Mouse (Mus musculus) forebrain, embryonic 15.5 days (tissue): ENCODE data around the gene H2-Eb1. TPM values are rescaled to one million over a fixed set of nuclear protein-coding genes. Genes with fewer than 3 reads are reported as not detected.
"Not testable (repeated sequence)": the region's sequence is repeated elsewhere in the genome, so short reads cannot be mapped to it uniquely, and the experiment has no call there.

Source experiments
- ATAC-seq: fragments of 200-750 bp; cut with Nextera tagmentation; replicated peaks from 2 replicates; pipeline ENCODE4 v1.8.0; 2017; ENCODE audit warnings: mild to moderate bottlenecking, moderate TSS enrichment, moderate library complexity
- H3K27ac ChIP-seq: fragments of 300-500 bp; sonication (generic); replicated peaks from 2 replicates; pipeline ENCODE4 v1.5.1; 2015; ENCODE audit warnings: mild to moderate bottlenecking, inconsistent platforms
- H3K27me3 ChIP-seq: fragments of 300-500 bp; sonication (generic); 2 replicates; pipeline ENCODE4 v1.6.1; 2015; ENCODE audit warnings: inconsistent platforms
- H3K36me3 ChIP-seq: fragments of 300-500 bp; sonication (generic); 2 replicates; pipeline ENCODE4 v1.6.1; 2015; ENCODE audit warnings: mild to moderate bottlenecking, inconsistent platforms
- H3K4me1 ChIP-seq: fragments of 300-500 bp; sonication (generic); 2 replicates; pipeline ENCODE4 v1.6.1; 2015; ENCODE audit warnings: inconsistent platforms
- H3K4me2 ChIP-seq: fragments of 300-500 bp; sonication (generic); replicated peaks from 2 replicates; pipeline ENCODE4 v1.6.1; 2015; ENCODE audit warnings: mild to moderate bottlenecking, inconsistent platforms
- H3K4me3 ChIP-seq: fragments of 300-500 bp; sonication (generic); 2 replicates; pipeline ENCODE4 v1.5.1; 2015; ENCODE audit warnings: mild to moderate bottlenecking, inconsistent platforms
- H3K9ac ChIP-seq: fragments of 300-500 bp; sonication (generic); replicated peaks from 2 replicates; pipeline ENCODE4 v1.6.1; 2015; ENCODE audit warnings: mild to moderate bottlenecking, inconsistent platforms
- H3K9me3 ChIP-seq: fragments of 300-500 bp; sonication (generic); 2 replicates; pipeline ENCODE4 v1.6.1; 2016; ENCODE audit warnings: inconsistent platforms
- WGBS: fragments of 180-500 bp; shearing (Covaris S2); methylation state at CpG from one replicate; pipeline ENCODE4 v1.1.7; 2015; ENCODE audit warnings: mixed read lengths; 5-methylcytosine and 5-hydroxymethylcytosine counted together
- polyA plus RNA-seq: library from polyadenylated mRNA; unstranded; fragments of >200 nt; fragmentation: Nextera tagmentation; extraction: Ambion mirVana; gene quantifications from 2 replicates; pipeline ENCODE4 v1.2.1, GENCODE M21; 2015

H2-Eb1 gene
- polyA plus RNA-seq, 1 experiment from 2014 or later: 1.1 TPM

- Histone ChIP-seq H3K4me2 (no peak overlapping the region), H3K4me1 (peaks cover 4% of the 10 kb centered on the region; the same call in 1 of the 2 replicates), H3K9ac (no peak overlapping the region), H3K9me3 (no peaks in the 10 kb centered on the region), H3K4me3 (no peak overlapping the region), H3K27ac (no peak overlapping the region), H3K27me3 (no peaks in the 10 kb centered on the region), H3K36me3 (no peaks in the 10 kb centered on the region)
- no peak for ATAC-seq
- 85% methylated on average over 4 of the region's 4 CpGs for WGBS
Measured at GRCm38 (mm10) chr17:34308161-34308560, 2.5 kb downstream of the H2-Eb1 start.

- Histone ChIP-seq H3K4me1 (peaks cover 4% of the 10 kb centered on the region; the same call in 1 of the 2 replicates), H3K4me2 (peak overlapping the region; percentile 57), H3K27ac (0 out of 2 replicates have a peak overlapping the region, but pooled peaks have one; percentile 35), H3K9me3 (no peaks in the 10 kb centered on the region), H3K27me3 (no peaks in the 10 kb centered on the region), H3K9ac (peak overlapping the region; percentile 67), H3K36me3 (no peaks in the 10 kb centered on the region), H3K4me3 (peak overlapping the region; percentile 77)
- ATAC-seq: no peak
- 28% methylated on average over 10 of the region's 10 CpGs for WGBS
Measured at GRCm38 (mm10) chr17:34309225-34309624, 3.6 kb downstream of the H2-Eb1 start.

- H3K9me3 ChIP-seq: no peaks in the 10 kb centered on the region
- peak; percentile 92 for ATAC-seq
- peak overlapping the region; percentile 57 for H3K4me2 ChIP-seq
- H3K27ac ChIP-seq: peak overlapping the region; percentile 35; the same call in 1 of the 2 replicates
- H3K4me1 ChIP-seq: peaks cover 4% of the 10 kb centered on the region; the same call in 1 of the 2 replicates
- H3K27me3 ChIP-seq: no peaks in the 10 kb centered on the region
- peak overlapping the region; percentile 67 for H3K9ac ChIP-seq
- H3K36me3 ChIP-seq: no peaks in the 10 kb centered on the region
- peak overlapping the region; percentile 77 for H3K4me3 ChIP-seq
- 23% methylated on average over 38 of the region's 38 CpGs for WGBS
Measured at GRCm38 (mm10) chr17:34309683-34310385, 4.2 kb downstream of the H2-Eb1 start.

GRCm38 (mm10) chr17:34310526-34310925 is 4.9 kb downstream of the H2-Eb1 start:
- not testable (repeated sequence) for H3K27me3 ChIP-seq, H3K4me3 ChIP-seq, H3K9ac ChIP-seq, H3K27ac ChIP-seq, ATAC-seq, H3K36me3 ChIP-seq, H3K4me1 ChIP-seq, H3K4me2 ChIP-seq, H3K9me3 ChIP-seq
- WGBS: 91% methylated on average over 3 of the region's 3 CpGs

GRCm38 (mm10) chr17:34312185-34312584 is 6.5 kb downstream of the H2-Eb1 start:
- H3K9me3 ChIP-seq: no peaks in the 10 kb centered on the region
- H3K4me3 ChIP-seq: no peak overlapping the region
- H3K9ac ChIP-seq: no peak overlapping the region
- H3K36me3 ChIP-seq: no peaks in the 10 kb centered on the region
- 97% methylated on average over 1 of the region's 1 CpGs for WGBS
- no peaks in the 10 kb centered on the region for H3K27me3 ChIP-seq
- no peak overlapping the region for H3K4me2 ChIP-seq
- H3K27ac ChIP-seq: no peak overlapping the region
- ATAC-seq: no peak
- H3K4me1 ChIP-seq: peaks cover 4% of the 10 kb centered on the region; the same call in 1 of the 2 replicates

GRCm38 (mm10) chr17:34313393-34313792 is 7.7 kb downstream of the H2-Eb1 start:
- Histone ChIP-seq H3K4me2 (no peak overlapping the region), H3K9ac (no peak overlapping the region), H3K27me3 (no peaks in the 10 kb centered on the region), H3K36me3 (no peaks in the 10 kb centered on the region), H3K4me3 (no peak overlapping the region), H3K4me1 (peaks cover 4% of the 10 kb centered on the region; the same call in 1 of the 2 replicates), H3K9me3 (no peaks in the 10 kb centered on the region), H3K27ac (no peak overlapping the region)
- peak; percentile 61; the same call in 1 of the 2 replicates for ATAC-seq
- 40% methylated on average over 3 of the region's 3 CpGs for WGBS

GRCm38 (mm10) chr17:34314286-34314685 is 8.6 kb downstream of the H2-Eb1 start:
- WGBS: 69% methylated on average over 9 of the region's 9 CpGs
- H3K4me2 ChIP-seq: no peak overlapping the region

GRCm38 (mm10) chr17:34315512-34315911 is 9.8 kb downstream of the H2-Eb1 start:
- H3K4me1 ChIP-seq: no peaks in the 10 kb centered on the region
- H3K27ac ChIP-seq: no peak overlapping the region
- no peak for ATAC-seq
- no peak overlapping the region for H3K4me3 ChIP-seq
- no peak overlapping the region for H3K4me2 ChIP-seq
- 68% methylated on average over 1 of the region's 1 CpGs for WGBS
- no peaks in the 10 kb centered on the region for H3K36me3 ChIP-seq
- H3K9ac ChIP-seq: no peak overlapping the region
- no peaks in the 10 kb centered on the region for H3K9me3 ChIP-seq
- H3K27me3 ChIP-seq: no peaks in the 10 kb centered on the region

More at GRCm38 (mm10) chr17:34314286-34314685, 8.6 kb downstream of the H2-Eb1 start:
- H3K4me3 ChIP-seq: no peak overlapping the region
- H3K4me1 ChIP-seq: peaks cover under 1% of the 10 kb centered on the region; the same call in 1 of the 2 replicates
- H3K9ac ChIP-seq: no peak overlapping the region
- no peaks in the 10 kb centered on the region for H3K9me3 ChIP-seq
- H3K36me3 ChIP-seq: no peaks in the 10 kb centered on the region
- H3K27ac ChIP-seq: no peak overlapping the region
- ATAC-seq: no peak
- H3K27me3 ChIP-seq: no peaks in the 10 kb centered on the region

- Histone ChIP-seq H3K27ac (no peak overlapping the region), H3K4me1 (no peaks in the 10 kb centered on the region), H3K4me2 (no peak overlapping the region), H3K4me3 (no peak overlapping the region), H3K27me3 (no peaks in the 10 kb centered on the region), H3K9me3 (no peaks in the 10 kb centered on the region), H3K9ac (no peak overlapping the region), H3K36me3 (no peaks in the 10 kb centered on the region)
- WGBS: 76% methylated on average over 2 of the region's 2 CpGs
- no peak for ATAC-seq
Measured at GRCm38 (mm10) chr17:34316697-34317096, 11.0 kb downstream of the H2-Eb1 start.

GRCm38 (mm10) chr17:34317275-34317674 is 11.6 kb downstream of the H2-Eb1 start:
- Histone ChIP-seq H3K27me3 (no peaks in the 10 kb centered on the region), H3K4me2 (no peak overlapping the region), H3K4me3 (no peak overlapping the region), H3K36me3 (no peaks in the 10 kb centered on the region), H3K9ac (no peak overlapping the region), H3K27ac (no peak overlapping the region), H3K4me1 (no peaks in the 10 kb centered on the region), H3K9me3 (no peaks in the 10 kb centered on the region)
- WGBS: 56% methylated on average over 2 of the region's 2 CpGs
- no peak for ATAC-seq

- H3K27me3 ChIP-seq: no peaks in the 10 kb centered on the region
- 47% methylated on average over 4 of the region's 4 CpGs for WGBS
- no peaks in the 10 kb centered on the region for H3K4me1 ChIP-seq
- no peak within 1 kb of the TSS for H3K27ac ChIP-seq
- no peak within 1 kb of the TSS for H3K9ac ChIP-seq
- no peak within 1 kb of the TSS for H3K4me2 ChIP-seq
- no peak within 1 kb of the TSS for H3K4me3 ChIP-seq
- no peaks in the 10 kb centered on the region for H3K9me3 ChIP-seq
- ATAC-seq: no peak
- no peaks in the 10 kb centered on the region for H3K36me3 ChIP-seq
Measured at GRCm38 (mm10) chr17:34325436-34325835, 19.8 kb downstream of the H2-Eb1 start, which contains the start of gene H2-Eb2. H2-Eb2 (plus strand) TSS chr17:34325665.

GRCm38 (mm10) chr17:34326373-34326772 is 20.7 kb downstream of the H2-Eb1 start:
- no peak for ATAC-seq
- H3K27me3 ChIP-seq: no peaks in the 10 kb centered on the region
- H3K36me3 ChIP-seq: no peaks in the 10 kb centered on the region
- 86% methylated on average over 3 of the region's 3 CpGs for WGBS
- H3K9ac ChIP-seq: no peak overlapping the region
- H3K4me3 ChIP-seq: no peak overlapping the region
- H3K4me2 ChIP-seq: no peak overlapping the region
- no peak overlapping the region for H3K27ac ChIP-seq
- no peaks in the 10 kb centered on the region for H3K4me1 ChIP-seq
- no peaks in the 10 kb centered on the region for H3K9me3 ChIP-seq
